Mouse (Mus musculus) neural tube, embryonic 14.5 days (tissue): ENCODE data around the gene Capn2. TPM values are rescaled to one million over a fixed set of nuclear protein-coding genes. Genes with fewer than 3 reads are reported as not detected.

ENCODE experiments used
- ATAC-seq: fragments of 200-750 bp; cut with Nextera tagmentation; 2 replicates; pipeline ENCODE4 v1.8.0; 2017; ENCODE audit warnings: low read depth, mild to moderate bottlenecking, moderate TSS enrichment, moderate library complexity
- H3K27ac ChIP-seq: fragments of 300-500 bp; sonication (generic); 2 replicates; pipeline ENCODE4 v1.5.1; 2014; ENCODE audit warnings: low read depth, mild to moderate bottlenecking, control low read depth, low read length, moderate library complexity, mixed read lengths
- H3K27me3 ChIP-seq: fragments of 300-500 bp; sonication (generic); 2 replicates; pipeline ENCODE4 v1.6.1; 2014; ENCODE audit warnings: low read length; ENCODE audit not compliant: control insufficient read depth, insufficient read depth
- H3K36me3 ChIP-seq: fragments of 300-500 bp; sonication (generic); 2 replicates; pipeline ENCODE4 v1.6.1; 2014; ENCODE audit warnings: low read length, mixed read lengths; ENCODE audit not compliant: control insufficient read depth, insufficient read depth
- H3K4me1 ChIP-seq: fragments of 300-500 bp; sonication (generic); 2 replicates; pipeline ENCODE4 v1.6.1; 2014; ENCODE audit warnings: low read length; ENCODE audit not compliant: control insufficient read depth, insufficient read depth
- H3K4me2 ChIP-seq: fragments of 300-500 bp; sonication (generic); 2 replicates; pipeline ENCODE4 v1.6.1; 2014; ENCODE audit warnings: mild to moderate bottlenecking, low read depth, low read length, control low read depth
- H3K4me3 ChIP-seq: fragments of 300-500 bp; sonication (generic); 2 replicates; pipeline ENCODE4 v1.5.1; 2014; ENCODE audit warnings: low read depth, low read length, control low read depth, mixed read lengths
- H3K9ac ChIP-seq: fragments of 300-500 bp; sonication (generic); replicated peaks from 2 replicates; pipeline ENCODE4 v1.6.1; 2014; ENCODE audit warnings: low read depth, mild to moderate bottlenecking, control low read depth, low read length, mixed read lengths
- H3K9me3 ChIP-seq: fragments of 300-500 bp; sonication (generic); 2 replicates; pipeline ENCODE4 v1.6.1; 2016; ENCODE audit warnings: low read length; ENCODE audit not compliant: control insufficient read depth
- WGBS: fragments of 180-500 bp; shearing (Covaris S2); extraction: QIAGEN DNeasy Blood & Tissue Kit; methylation state at CpG from one replicate; pipeline ENCODE4 v1.1.7; 2014; 5-methylcytosine and 5-hydroxymethylcytosine counted together
- polyA plus RNA-seq: library from polyadenylated mRNA; unstranded; fragments of >200 nt; fragmentation: Nextera tagmentation; extraction: Ambion mirVana; gene quantifications from 2 replicates; pipeline ENCODE4 v1.2.1, GENCODE M21; 2014

Gene Capn2
- polyA plus RNA-seq, 1 experiment from 2014 or later = 64.8 TPM

GRCm38 (mm10) chr1:182441791-182442473 is 75.5 kb downstream of the Capn2 start:
- Histone ChIP-seq H3K4me1 (no peaks in the 10 kb centered on the region), H3K9me3 (no peaks in the 10 kb centered on the region), H3K36me3 (peaks cover 51% of the 10 kb centered on the region), H3K4me3 (no peak overlapping the region), H3K27me3 (no peaks in the 10 kb centered on the region), H3K4me2 (no peak overlapping the region), H3K9ac (no peak overlapping the region), H3K27ac (no peak overlapping the region)
- ATAC-seq = no peak
- 86% methylated on average over 18 of the region's 18 CpGs for WGBS

DNA sequence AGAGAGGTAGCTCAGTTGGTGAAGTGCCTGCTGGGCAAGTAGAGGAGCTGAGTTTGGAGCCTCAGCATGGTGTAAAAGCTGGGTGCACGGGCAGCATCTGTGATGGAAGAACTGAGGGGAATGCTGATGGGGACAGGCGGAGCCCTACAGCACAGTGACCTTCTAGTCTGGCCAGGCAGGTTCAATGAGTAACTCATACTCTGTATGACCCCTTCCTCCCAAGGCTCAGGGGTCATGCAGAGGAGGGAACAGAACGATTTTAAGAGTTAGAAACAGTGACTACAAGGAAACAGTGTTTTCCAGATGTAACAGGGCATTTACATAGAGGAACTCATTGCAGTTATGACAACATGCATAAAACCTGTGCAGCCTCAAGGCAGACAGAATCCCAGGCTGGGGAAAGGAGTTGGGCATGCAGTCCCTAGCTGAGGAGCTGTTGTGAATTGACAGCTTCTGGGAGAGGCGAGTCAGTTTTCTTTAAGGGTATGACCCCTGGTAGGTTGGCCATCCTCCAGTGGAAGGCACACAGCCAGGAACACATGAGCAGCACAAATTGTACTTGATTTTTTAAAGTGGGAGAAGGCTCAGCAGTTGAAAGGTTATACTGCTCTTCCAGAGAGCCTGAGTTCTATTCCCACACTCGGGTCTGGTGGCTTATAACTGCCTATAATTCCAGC is 77.7 kb downstream of the Capn2 start:
- H3K4me1 ChIP-seq = no peaks in the 10 kb centered on the region
- H3K4me3 ChIP-seq = no peak overlapping the region
- 76% methylated on average over 5 of the region's 5 CpGs for WGBS
- ATAC-seq = no peak
- H3K9me3 ChIP-seq = no peaks in the 10 kb centered on the region
- no peak overlapping the region for H3K9ac ChIP-seq
- no peak overlapping the region for H3K4me2 ChIP-seq
- peaks cover 38% of the 10 kb centered on the region for H3K36me3 ChIP-seq
- no peak overlapping the region for H3K27ac ChIP-seq
- no peaks in the 10 kb centered on the region for H3K27me3 ChIP-seq

DNA sequence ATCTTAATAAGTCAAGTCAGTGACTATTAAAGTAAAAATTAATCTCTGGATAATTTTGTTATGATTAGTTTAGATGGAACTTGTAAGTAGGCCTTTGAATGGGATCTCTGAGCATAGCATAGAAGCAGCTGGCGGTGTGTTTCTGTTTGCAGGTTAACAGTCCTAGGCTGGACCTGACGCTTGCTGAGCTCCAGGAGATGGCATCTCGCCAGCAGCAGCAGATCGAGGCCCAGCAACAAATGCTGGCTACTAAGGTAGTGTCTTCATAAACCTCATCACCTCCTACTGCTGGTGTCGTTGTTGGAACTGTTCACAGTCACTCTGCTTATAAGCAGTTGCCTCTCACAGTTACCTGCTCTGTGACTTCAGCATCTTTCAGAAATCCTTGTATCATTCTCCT is 80.7 kb downstream of the Capn2 start:
- H3K4me1 ChIP-seq = no peaks in the 10 kb centered on the region
- H3K9me3 ChIP-seq = no peaks in the 10 kb centered on the region
- H3K27me3 ChIP-seq = no peaks in the 10 kb centered on the region
- no peak overlapping the region for H3K4me3 ChIP-seq
- no peak overlapping the region for H3K4me2 ChIP-seq
- no peak overlapping the region for H3K9ac ChIP-seq
- peaks cover 36% of the 10 kb centered on the region for H3K36me3 ChIP-seq
- WGBS = 80% methylated on average over 5 of the region's 5 CpGs
- no peak overlapping the region for H3K27ac ChIP-seq
- ATAC-seq = no peak

DNA sequence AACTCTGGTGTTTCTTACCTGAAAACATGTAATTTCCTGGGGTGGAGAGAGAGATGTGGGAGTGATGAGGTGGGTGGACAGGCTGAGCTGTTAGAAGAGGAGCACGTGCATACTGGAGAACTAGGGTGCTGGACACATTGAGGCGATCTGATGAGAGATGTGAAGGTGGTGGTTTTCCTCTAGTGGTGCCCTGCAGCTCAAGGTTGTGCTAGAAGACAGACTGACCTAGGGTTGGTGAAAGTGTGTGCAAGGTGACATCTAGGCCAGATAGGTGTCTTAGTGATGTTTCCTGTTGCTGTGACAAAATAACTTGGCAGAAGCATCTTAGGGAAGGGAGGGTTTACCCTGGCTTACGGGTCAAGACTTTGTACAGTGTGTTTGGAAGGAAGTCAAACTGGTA is 85.3 kb downstream of the Capn2 start:
- Histone ChIP-seq H3K9ac (no peak overlapping the region), H3K9me3 (no peaks in the 10 kb centered on the region), H3K4me1 (no peaks in the 10 kb centered on the region), H3K36me3 (peaks cover 24% of the 10 kb centered on the region), H3K4me2 (no peak overlapping the region), H3K27ac (no peak overlapping the region), H3K4me3 (no peak overlapping the region), H3K27me3 (no peaks in the 10 kb centered on the region)
- WGBS = 98% methylated on average over 3 of the region's 3 CpGs
- ATAC-seq = no peak

DNA sequence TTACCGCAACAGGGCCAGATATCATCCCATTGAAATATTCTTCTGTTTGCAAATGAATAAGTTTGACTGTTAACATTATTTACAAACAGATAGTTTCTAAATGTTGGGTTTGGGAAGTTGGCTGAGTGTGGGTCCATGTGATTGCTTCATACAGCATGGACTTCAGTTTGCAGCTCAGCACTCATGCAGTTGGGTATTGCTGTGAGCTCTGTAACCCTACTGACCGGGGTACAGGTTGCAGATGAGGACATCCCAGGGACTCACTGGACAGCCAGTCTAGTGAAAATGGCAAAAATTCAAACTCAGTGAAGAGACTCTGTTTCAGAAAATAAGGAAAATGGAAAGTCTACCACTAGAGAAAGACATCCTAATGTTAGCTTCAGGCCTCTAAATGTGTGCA is 86.7 kb downstream of the Capn2 start:
- H3K36me3 ChIP-seq = peaks cover 20% of the 10 kb centered on the region; the same call in 1 of the 2 replicates

DNA sequence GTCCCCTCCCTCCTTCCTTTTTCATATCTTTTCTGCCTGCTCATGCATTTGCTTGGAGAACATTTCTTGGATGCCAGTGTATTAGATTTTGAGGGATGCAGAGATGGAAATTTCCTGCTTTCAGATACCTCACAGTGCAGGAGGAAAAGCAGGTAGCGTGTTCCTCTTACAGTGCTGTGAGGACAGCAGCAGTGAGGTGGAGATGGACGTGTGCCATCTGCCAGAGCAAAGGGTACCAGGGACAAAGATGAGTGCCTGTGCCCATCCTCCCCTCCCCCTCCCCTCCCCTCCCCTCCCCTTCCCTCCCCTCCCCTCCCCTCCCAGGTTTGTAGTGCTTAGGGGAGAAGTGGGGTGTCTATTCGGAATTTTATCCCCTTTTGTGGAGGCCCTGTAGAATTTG is 87.6 kb downstream of the Capn2 start:
- no peak overlapping the region for H3K9ac ChIP-seq
- H3K4me2 ChIP-seq = no peak overlapping the region
- H3K4me3 ChIP-seq = no peak overlapping the region
- no peak for ATAC-seq
- H3K27me3 ChIP-seq = no peaks in the 10 kb centered on the region
- no peaks in the 10 kb centered on the region for H3K9me3 ChIP-seq
- H3K36me3 ChIP-seq = peaks cover 16% of the 10 kb centered on the region; the same call in 1 of the 2 replicates
- H3K27ac ChIP-seq = no peak overlapping the region
- WGBS = 80% methylated on average over 3 of the region's 3 CpGs
- H3K4me1 ChIP-seq = 0 out of 2 replicates have a peak, but pooled peaks cover 6% of the 10 kb centered on the region

More for the DNA sequence above, 86.7 kb downstream of the Capn2 start:
- no peak for ATAC-seq
- Histone ChIP-seq H3K27ac (no peak overlapping the region), H3K4me1 (0 out of 2 replicates have a peak, but pooled peaks cover 3% of the 10 kb centered on the region), H3K9me3 (no peaks in the 10 kb centered on the region), H3K27me3 (no peaks in the 10 kb centered on the region), H3K9ac (no peak overlapping the region), H3K4me2 (no peak overlapping the region), H3K4me3 (no peak overlapping the region)
- 97% methylated on average over 2 of the region's 2 CpGs for WGBS

DNA sequence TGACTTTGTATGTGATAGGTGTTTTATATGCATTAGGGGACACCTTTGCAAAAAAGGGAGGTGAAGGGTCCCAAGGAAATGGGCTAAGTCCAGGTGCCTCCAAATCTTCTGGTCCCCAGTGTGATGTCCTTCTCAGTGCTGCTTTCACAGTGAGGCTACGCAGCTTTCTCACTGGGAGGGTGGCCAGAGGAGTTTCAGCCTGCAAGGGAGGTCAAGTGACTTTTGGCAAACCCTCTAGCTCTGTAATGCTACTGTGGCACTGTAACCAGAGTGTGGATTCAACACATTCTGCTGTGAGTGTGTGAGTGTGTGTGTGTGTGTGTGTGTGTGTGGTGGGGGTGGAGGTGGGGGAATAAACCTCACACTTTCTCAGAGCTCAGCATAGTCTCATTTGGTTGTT is 90.0 kb downstream of the Capn2 start:
- H3K27me3 ChIP-seq = no peaks in the 10 kb centered on the region
- WGBS = 81% methylated on average over 1 of the region's 1 CpGs
- no peak overlapping the region for H3K27ac ChIP-seq
- H3K9ac ChIP-seq = no peak overlapping the region
- no peak overlapping the region for H3K4me3 ChIP-seq
- ATAC-seq = no peak
- H3K36me3 ChIP-seq = peaks cover 8% of the 10 kb centered on the region; the same call in 1 of the 2 replicates
- H3K4me2 ChIP-seq = no peak overlapping the region
- H3K9me3 ChIP-seq = no peaks in the 10 kb centered on the region
- H3K4me1 ChIP-seq = 0 out of 2 replicates have a peak, but pooled peaks cover 6% of the 10 kb centered on the region

DNA sequence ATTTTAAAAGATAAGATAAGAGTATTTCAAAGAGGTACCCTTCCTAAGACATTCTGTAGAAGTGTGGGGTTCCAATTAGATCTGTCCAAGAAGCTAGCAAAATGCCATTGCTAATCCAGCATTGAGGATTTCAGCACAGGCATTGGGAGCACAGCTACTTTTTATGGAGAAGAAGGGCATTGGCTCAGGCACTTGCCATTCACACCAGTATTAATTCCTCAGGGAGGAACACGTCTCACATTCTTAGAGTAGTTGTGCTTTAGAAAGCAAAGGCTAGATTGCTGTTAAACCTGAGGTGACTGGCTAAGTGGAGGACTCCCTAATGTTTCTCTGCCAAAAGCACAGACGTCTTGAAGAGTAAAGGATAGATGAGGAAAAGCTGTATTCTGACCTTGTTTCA is 91.0 kb downstream of the Capn2 start:
- Histone ChIP-seq H3K9ac (no peak overlapping the region), H3K9me3 (no peaks in the 10 kb centered on the region), H3K4me3 (no peak overlapping the region), H3K4me2 (no peak overlapping the region), H3K27ac (no peak overlapping the region), H3K27me3 (no peaks in the 10 kb centered on the region), H3K36me3 (peaks cover 1% of the 10 kb centered on the region; the same call in 1 of the 2 replicates), H3K4me1 (0 out of 2 replicates have a peak, but pooled peaks cover 6% of the 10 kb centered on the region)
- ATAC-seq = no peak
- 41% methylated on average over 2 of the region's 2 CpGs for WGBS

GRCm38 (mm10) chr1:182425176-182425575 is 92.2 kb downstream of the Capn2 start:
- H3K4me2 ChIP-seq = no peak overlapping the region
- H3K27me3 ChIP-seq = no peaks in the 10 kb centered on the region
- H3K36me3 ChIP-seq = no peaks in the 10 kb centered on the region
- no peaks in the 10 kb centered on the region for H3K9me3 ChIP-seq
- H3K27ac ChIP-seq = no peak overlapping the region
- no peak overlapping the region for H3K4me3 ChIP-seq
- H3K9ac ChIP-seq = no peak overlapping the region
- 66% methylated on average over 3 of the region's 3 CpGs for WGBS
- ATAC-seq = no peak
- H3K4me1 ChIP-seq = 0 out of 2 replicates have a peak, but pooled peaks cover 6% of the 10 kb centered on the region
